8 mouse cellular contexts compared by ENCODE assay signal in genomic region chr5:147299255-147300000, GRCm38 (mm10). TPM values are rescaled to one million over a fixed set of nuclear protein-coding genes. Genes with fewer than 3 reads are reported as not detected.
DNase-seq lines count a peak whose midpoint lies in the region; ATAC-seq lines count a peak whose summit lies in the region.

No protein-coding gene starts in this region.

- H3K27ac ChIP-seq in embryonic facial prominence, embryonic 14.5 days (replicated peaks; ENCODE audit: low read depth, low read length): no peak overlapping the region
- peak overlapping the region; percentile 74 for H3K27ac ChIP-seq in liver, embryonic 15.5 days (replicated peaks)
- H3K27ac ChIP-seq in neural tube, embryonic 11.5 days (ENCODE audit: low read depth, low read length): no peak overlapping the region

- no peaks in the 10 kb centered on the region for H3K9me3 ChIP-seq in embryonic facial prominence, embryonic 14.5 days (ENCODE audit: control insufficient read depth, low read length)
- H3K9me3 ChIP-seq in liver, embryonic 15.5 days (replicated peaks): no peaks in the 10 kb centered on the region
- no peaks in the 10 kb centered on the region for H3K9me3 ChIP-seq in neural tube, embryonic 11.5 days (ENCODE audit: control insufficient read depth, low read length)

- no peak overlapping the region for H3K9ac ChIP-seq in embryonic facial prominence, embryonic 14.5 days (ENCODE audit: low read depth, low read length)
- H3K9ac ChIP-seq in liver, embryonic 15.5 days: no peak overlapping the region
- H3K9ac ChIP-seq in neural tube, embryonic 11.5 days (ENCODE audit: low read length): no peak overlapping the region

- H3K27me3 ChIP-seq in embryonic facial prominence, embryonic 14.5 days (replicated peaks; ENCODE audit: control insufficient read depth, insufficient read depth, low read length): peaks cover 98% of the 10 kb centered on the region
- H3K27me3 ChIP-seq in liver, embryonic 15.5 days: peaks cover 91% of the 10 kb centered on the region
- H3K27me3 ChIP-seq in neural tube, embryonic 11.5 days (ENCODE audit: control insufficient read depth, insufficient read depth, low read length): peaks cover 77% of the 10 kb centered on the region

- no peaks in the 10 kb centered on the region for H3K36me3 ChIP-seq in embryonic facial prominence, embryonic 14.5 days (ENCODE audit: control insufficient read depth, insufficient read depth, low read length)
- H3K36me3 ChIP-seq in liver, embryonic 15.5 days (replicated peaks): no peaks in the 10 kb centered on the region
- H3K36me3 ChIP-seq in neural tube, embryonic 11.5 days (ENCODE audit: control insufficient read depth, insufficient read depth, low read length): no peaks in the 10 kb centered on the region

- H3K4me1 ChIP-seq in embryonic facial prominence, embryonic 14.5 days (ENCODE audit: control insufficient read depth, insufficient read depth, low read length): peaks cover 5% of the 10 kb centered on the region; the same call in 1 of the 2 replicates
- 0 out of 2 replicates have a peak, but pooled peaks cover 3% of the 10 kb centered on the region for H3K4me1 ChIP-seq in liver, embryonic 15.5 days (replicated peaks)
- no peaks in the 10 kb centered on the region; the same call in 1 of the 2 replicates for H3K4me1 ChIP-seq in neural tube, embryonic 11.5 days (ENCODE audit: control insufficient read depth, insufficient read depth, low read length)

- peak; percentile 78 for ATAC-seq in embryonic facial prominence, embryonic 14.5 days (ENCODE audit: low read depth)
- peak; percentile 85 for ATAC-seq in liver, embryonic 15.5 days (ENCODE audit: insufficient read depth)
- ATAC-seq in neural tube, embryonic 11.5 days (ENCODE audit: insufficient read depth, low FRiP score, low TSS enrichment): peak; percentile 72
- no peak for ATAC-seq in monocyte, adult 5-6 weeks (replicated peaks; ENCODE audit: insufficient number of reproducible peaks, low FRiP score, low TSS enrichment, poor library complexity, severe bottlenecking)

- intact Hi-C loops in left cerebral cortex, postnatal 25 days (cut with DNase I): loop anchor here (2.0 kb wide), 1 partner anchor 109 kb away; no protein-coding TSS in a partner anchor

- under 1% methylated on average over 34 of the region's 41 CpGs for WGBS in embryonic facial prominence, embryonic 14.5 days
- WGBS in liver, embryonic 15.5 days (ENCODE audit: insufficient replicate concordance): 1% methylated on average over 41 of the region's 41 CpGs
- under 1% methylated on average over 41 of the region's 41 CpGs for WGBS in neural tube, embryonic 11.5 days

- H3K4me2 ChIP-seq in embryonic facial prominence, embryonic 14.5 days (ENCODE audit: low read depth, low read length): peak overlapping the region; percentile 36
- H3K4me2 ChIP-seq in liver, embryonic 15.5 days: peak overlapping the region; percentile 52
- peak overlapping the region; percentile 37 for H3K4me2 ChIP-seq in neural tube, embryonic 11.5 days (ENCODE audit: low read depth)

- DNase-seq in left cerebral cortex, adult 18-20 months (ENCODE audit: low spot score in 2 of 2): peak; percentile 31 to 34
- DNase-seq in left cerebral cortex, postnatal 25 days (ENCODE audit: low spot score in 2 of 2): no peak
- DNase-seq in R1 (ENCODE audit: low read depth, low spot score): peak; percentile 93
- peak; percentile 71 for DNase-seq in embryonic facial prominence, embryonic 14.5 days (ENCODE audit: low spot score)
- DNase-seq in induced T-regulatory cell, adult 2 months (ENCODE audit: low read depth): peak; percentile 61
- DNase-seq in neural tube, embryonic 11.5 days (ENCODE audit: low spot score): peak; percentile 87

- peak overlapping the region; percentile 25 for H3K4me3 ChIP-seq in embryonic facial prominence, embryonic 14.5 days (ENCODE audit: low read depth, low read length)
- peak overlapping the region; percentile 35 for H3K4me3 ChIP-seq in liver, embryonic 15.5 days (replicated peaks)
- H3K4me3 ChIP-seq in neural tube, embryonic 11.5 days (ENCODE audit: low read depth, low read length): 0 out of 2 replicates have a peak overlapping the region, but pooled peaks have one; percentile 6

RNA-seq across cellular contexts. Expression of gene Cdx2, which starts 7.6 kb away (rescaled TPM):
- not detected for total RNA-seq in left cerebral cortex, adult 18-20 months (2021)
- total RNA-seq in left cerebral cortex, postnatal 25 days (2021): not detected
- not detected in 2 replicates for polyA plus RNA-seq in embryonic facial prominence, embryonic 14.5 days (2014; fragmentation: Nextera tagmentation; extraction: Ambion mirVana)
- polyA plus RNA-seq in liver, embryonic 15.5 days (2015; fragmentation: Nextera tagmentation; extraction: Ambion mirVana): not detected in 2 replicates
- polyA plus RNA-seq in neural tube, embryonic 11.5 days (2014; fragmentation: Nextera tagmentation; extraction: Ambion mirVana): not detected in 2 replicates
- total RNA-seq in monocyte, adult 5-6 weeks (2017): not detected in 3 replicates

RNA-seq across cellular contexts. Expression of gene Urad, which starts 22.8 kb away (rescaled TPM):
- not detected for total RNA-seq in left cerebral cortex, adult 18-20 months (2021)
- not detected for total RNA-seq in left cerebral cortex, postnatal 25 days (2021)
- polyA plus RNA-seq in embryonic facial prominence, embryonic 14.5 days (2014; fragmentation: Nextera tagmentation; extraction: Ambion mirVana): not detected in 2 replicates
- polyA plus RNA-seq in liver, embryonic 15.5 days (2015; fragmentation: Nextera tagmentation; extraction: Ambion mirVana): 1.0 and 1.5 TPM in 2 replicates
- polyA plus RNA-seq in neural tube, embryonic 11.5 days (2014; fragmentation: Nextera tagmentation; extraction: Ambion mirVana): not detected in 2 replicates
- total RNA-seq in monocyte, adult 5-6 weeks (2017): not detected in 3 replicates

RNA-seq across cellular contexts. Expression of gene Pdx1, which starts 29.7 kb away (rescaled TPM):
- not detected for total RNA-seq in left cerebral cortex, adult 18-20 months (2021)
- total RNA-seq in left cerebral cortex, postnatal 25 days (2021): not detected
- not detected in 2 replicates for polyA plus RNA-seq in embryonic facial prominence, embryonic 14.5 days (2014; fragmentation: Nextera tagmentation; extraction: Ambion mirVana)
- polyA plus RNA-seq in liver, embryonic 15.5 days (2015; fragmentation: Nextera tagmentation; extraction: Ambion mirVana): not detected in 2 replicates
- not detected in 2 replicates for polyA plus RNA-seq in neural tube, embryonic 11.5 days (2014; fragmentation: Nextera tagmentation; extraction: Ambion mirVana)
- not detected in 3 replicates for total RNA-seq in monocyte, adult 5-6 weeks (2017)

Comparison
In these comparisons a context has a peak if more than half of its experiments do, and no peak if none do; other contexts are left out.
1. DNase-seq: peak in left cerebral cortex, adult 18-20 months (2 of 2), R1 (single experiment), embryonic facial prominence, embryonic 14.5 days (single experiment), induced T-regulatory cell, adult 2 months (single experiment) and neural tube, embryonic 11.5 days (single experiment); none in left cerebral cortex, postnatal 25 days (0 of 2).
2. Peak in every context shown above with its lines, with median percentiles within 50 percentile points of each other: H3K4me2 ChIP-seq and H3K4me3 ChIP-seq.